Mouse (Mus musculus) R1 (cell line): Measurements from ENCODE around the gene Ncoa5.
A peak's percentile ranks its signal among the peaks of the same experiment; 100 is the strongest.

Experiments
- DNase-seq: peaks from one replicate; pipeline ENCODE4 v3.0.0-alpha.2; 2018; ENCODE audit warnings: low read depth, low spot score

The Ncoa5 gene

DNA sequence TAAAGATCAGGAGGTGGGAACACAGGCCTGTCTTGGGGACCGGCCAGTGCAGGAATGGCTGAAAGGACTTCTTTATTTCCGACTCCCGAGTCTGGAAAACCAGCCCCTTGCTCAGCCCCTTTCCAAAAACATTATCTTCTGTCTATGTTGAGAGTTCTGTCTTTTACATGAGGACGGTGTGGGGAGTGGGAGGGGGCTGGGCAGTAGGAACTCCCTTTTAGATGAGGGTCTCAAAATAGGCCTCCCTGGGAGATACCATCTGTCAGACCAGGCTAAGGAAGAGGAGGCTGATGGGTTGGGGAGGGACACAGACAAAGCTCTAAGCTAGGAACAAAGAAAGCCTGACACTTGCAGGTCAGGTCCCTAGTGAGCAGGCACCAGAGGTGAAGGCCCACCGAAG lies 14.4 kb upstream of the Ncoa5 start:
- DNase-seq: no peak

DNA sequence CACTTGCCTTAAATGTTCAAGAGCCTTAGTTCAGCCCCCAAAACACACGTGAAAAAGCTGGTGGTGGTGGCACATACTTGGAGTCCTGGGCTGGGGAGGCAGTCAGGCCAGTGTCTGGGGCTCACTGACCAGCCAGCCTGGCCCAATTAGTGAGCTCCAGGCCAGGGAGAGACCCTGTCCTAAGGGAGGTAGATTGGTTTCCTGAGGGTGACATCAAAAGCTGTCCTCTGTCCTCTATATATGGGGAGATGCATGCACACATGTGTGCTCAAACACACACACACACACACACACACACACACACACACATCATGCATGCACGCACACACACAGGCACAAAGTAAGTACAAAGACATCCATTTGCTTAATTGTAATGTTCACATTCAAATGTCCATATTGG lies 9.1 kb upstream of the Ncoa5 start:
- DNase-seq: no peak

DNA sequence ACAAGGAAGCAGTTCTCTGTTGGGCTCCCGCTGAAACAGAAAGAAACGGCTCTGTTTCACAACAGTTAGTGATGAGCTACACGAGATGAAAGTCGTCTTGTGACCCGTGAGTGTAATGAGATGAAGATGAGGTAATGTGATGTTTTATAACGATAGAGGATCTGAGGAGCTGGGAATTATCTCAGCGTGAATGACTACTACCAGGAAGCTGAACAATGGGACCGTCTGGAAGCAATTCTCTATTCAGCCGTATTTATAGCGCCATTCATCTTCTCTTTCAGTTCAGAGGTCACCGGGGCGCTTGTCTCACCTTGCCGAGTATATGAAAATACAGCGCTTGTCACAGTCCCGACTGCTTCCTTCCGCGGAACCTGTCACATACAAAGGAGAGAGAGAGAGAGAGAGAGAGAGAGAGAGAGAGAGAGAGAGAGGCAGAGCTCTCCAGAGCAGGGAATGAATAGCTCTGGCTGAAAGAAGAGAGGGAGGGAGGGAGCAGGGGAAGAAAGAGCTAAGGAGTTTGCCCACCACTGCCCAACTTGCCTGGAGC lies 8.5 kb upstream of the Ncoa5 start:
- peak; percentile 50 for DNase-seq

DNA sequence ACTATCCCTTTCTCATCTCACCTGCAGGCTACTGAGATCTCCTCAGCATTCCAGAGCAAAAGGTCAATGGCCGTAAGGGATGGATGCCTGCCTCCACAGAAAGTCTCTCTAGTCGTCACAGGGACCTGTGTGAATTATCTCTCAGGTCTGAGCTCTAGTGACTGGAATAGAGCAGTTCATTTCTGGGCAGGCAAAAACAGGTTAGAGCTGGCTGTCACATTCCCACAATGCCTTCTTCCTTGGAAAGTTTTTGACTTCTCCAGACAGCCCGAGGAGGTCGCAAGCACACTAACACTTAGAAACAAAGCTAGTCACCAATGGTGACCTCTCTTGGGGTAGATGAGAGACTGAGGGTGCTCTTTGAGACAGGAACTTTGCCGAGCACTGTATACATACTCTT lies 7.5 kb upstream of the Ncoa5 start:
- DNase-seq: no peak

DNA sequence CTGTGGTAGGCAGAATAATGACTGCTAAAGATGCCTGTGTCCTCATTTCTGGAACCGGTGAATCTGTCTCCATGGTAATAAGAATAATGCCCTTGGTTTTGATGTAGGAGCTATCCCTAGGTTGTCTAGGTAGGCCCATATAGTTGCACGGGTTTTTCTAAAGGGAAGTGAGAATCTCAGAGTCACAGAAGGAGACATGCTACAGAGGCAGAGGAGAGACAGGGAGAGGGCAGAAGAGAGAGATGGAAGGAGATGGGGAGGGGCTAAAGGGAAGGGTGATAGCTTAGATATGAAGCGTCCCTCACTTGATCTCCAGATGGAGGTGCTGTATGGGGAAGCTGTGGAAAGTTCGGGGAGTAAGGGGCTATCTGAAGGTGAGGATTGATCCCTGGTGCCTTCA lies 2.7 kb upstream of the Ncoa5 start:
- no peak for DNase-seq

DNA sequence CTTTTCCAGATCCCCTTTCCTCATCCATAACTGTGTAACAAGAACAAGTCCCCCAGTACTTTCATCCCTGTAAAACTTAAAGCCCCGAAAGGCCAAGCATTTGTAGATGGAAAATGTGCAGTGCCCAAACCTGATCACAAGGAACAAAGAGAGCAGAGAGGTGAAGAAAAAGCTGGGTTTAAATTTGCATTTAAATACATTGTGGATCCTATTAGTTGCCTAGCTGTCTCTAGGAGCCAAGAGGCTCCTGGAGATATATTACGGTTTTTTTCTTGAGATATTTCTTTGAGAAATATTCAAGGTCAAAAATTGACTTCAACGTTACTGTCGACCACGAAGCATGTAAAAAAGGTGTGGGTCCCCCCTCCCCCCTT lies 378 bp upstream of the Ncoa5 start:
- DNase-seq: no peak

DNA sequence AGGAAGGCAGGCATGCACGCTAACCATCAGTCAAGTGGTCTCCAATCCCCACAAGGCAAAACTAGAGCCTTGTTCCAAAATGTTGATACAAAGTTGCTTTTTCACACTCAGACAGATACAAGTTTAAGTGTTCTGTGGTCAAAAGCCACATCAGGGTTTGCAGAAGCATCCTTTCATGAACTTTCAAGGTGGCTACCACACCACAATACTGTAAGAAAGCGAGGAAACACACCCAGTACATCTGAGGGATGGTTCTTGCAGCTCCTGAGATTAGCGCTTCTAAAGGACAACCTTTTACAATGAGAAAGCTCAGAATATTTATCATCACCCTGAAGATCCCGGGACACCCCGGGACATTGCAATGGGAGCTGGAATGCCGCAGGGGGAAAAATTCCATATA lies 1.4 kb downstream of the Ncoa5 start:
- no peak for DNase-seq

DNA sequence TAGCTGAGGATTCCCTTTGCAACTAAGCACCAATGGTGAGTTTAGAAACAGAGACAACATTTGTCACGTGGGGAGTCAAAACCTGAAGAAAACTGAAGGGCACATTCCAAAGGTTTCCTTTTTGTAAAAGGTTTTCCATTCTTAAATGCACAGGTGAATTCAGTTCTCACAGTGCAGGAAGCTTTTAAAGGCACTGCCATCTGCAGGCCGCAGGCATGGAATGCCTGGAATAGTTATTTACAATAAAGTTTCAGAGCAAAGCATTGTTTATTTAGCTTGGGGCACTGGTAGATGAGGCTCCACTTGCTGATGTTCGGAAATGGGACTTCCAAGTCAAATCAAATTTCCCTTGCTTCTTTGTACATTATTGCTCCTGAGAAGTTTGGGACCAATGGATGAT lies 2.1 kb downstream of the Ncoa5 start:
- no peak for DNase-seq

DNA sequence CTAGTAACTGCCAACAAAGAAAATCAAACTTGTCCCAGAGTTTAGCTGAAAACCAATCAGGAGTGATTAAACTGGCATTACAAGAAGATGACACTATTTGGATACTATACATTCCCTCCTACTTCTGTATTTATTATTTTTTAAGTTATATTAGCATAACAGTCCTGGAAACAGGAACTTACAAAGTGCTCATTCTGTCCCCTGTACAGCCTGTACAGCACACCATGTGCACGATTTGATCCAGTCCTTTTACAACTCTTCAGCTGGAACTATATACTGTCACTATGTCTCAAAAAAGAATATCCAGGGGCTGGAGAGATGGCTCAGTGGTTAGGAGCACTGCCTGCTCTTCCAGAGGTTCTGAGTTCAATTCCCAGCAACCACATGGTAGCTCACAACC lies 7.5 kb downstream of the Ncoa5 start:
- no peak for DNase-seq

DNA sequence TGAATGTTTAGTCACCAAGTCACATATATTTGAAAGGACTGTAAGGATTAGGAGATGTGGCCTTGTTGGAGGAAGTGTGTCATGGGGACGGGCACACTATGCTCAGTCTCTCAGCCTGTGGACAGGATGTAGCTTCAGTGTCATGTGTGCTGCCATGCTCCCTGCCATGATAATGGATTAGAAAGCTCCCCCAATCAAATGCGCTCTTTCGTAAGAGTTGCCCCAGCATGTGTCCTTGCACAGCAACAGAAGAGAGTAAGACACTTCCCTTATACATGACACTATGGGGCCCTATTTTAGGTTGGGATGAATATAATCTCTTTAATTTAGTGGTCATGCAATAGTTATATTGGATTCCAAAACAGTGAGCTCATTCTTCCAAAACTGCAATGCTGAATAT lies 14.2 kb downstream of the Ncoa5 start:
- no peak for DNase-seq

DNA sequence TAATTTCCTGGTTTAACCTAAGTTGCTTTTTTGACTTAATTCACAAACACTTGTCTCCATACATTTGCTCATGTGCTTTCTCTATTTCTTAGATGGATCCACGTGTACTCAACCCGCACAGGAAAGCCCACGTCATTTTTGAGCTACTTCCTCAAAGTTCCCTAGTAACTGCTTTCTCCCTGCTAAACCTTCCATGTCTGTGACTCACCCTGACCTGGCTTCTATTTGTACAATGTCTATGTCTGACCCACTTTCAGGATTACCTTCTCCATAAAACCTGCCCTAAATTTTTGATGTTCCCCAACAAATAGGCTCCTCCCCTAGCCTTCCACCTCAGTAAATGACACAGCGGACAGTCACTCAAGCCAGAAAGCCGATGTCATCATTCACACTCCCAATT lies 19.7 kb downstream of the Ncoa5 start:
- DNase-seq: no peak

DNA sequence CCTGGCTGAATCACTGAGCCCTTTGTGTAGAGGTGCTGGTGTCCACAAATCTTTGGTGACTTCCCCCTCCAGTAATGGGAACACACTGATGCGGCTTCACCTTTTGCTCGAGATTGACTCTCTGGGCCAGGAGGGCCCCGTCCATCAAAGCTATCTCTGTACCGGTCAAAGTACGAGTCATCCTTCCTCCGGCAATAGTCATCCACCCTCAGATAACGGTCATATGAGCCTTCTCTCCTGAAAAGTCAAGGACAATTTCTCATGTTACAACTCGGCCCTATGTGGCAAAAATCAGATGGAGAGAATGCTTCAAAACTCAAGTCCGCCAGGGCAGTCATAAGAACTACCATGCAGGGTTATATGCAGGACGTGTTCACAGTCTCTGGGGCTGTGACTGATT lies 24.3 kb downstream of the Ncoa5 start:
- no peak for DNase-seq

DNA sequence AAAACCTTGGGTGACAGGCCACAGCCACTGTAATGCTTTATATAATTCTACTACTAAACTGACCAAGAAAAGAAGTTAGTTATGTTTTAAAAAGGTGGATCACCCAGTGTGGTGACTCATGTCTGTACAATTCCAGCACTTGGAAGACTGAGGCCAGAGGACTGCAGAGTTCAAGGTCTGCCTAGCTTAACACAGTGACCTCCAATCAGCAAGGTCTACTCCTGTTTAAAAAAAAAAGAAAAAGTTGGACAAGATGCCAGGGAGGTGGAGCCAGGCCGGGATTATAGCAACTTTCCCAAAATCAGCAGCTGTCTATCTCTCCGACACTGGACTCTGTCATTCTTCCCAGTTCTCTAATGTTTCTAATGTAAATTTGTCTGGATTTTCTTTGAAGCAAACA lies 25.1 kb downstream of the Ncoa5 start:
- DNase-seq: no peak

DNA sequence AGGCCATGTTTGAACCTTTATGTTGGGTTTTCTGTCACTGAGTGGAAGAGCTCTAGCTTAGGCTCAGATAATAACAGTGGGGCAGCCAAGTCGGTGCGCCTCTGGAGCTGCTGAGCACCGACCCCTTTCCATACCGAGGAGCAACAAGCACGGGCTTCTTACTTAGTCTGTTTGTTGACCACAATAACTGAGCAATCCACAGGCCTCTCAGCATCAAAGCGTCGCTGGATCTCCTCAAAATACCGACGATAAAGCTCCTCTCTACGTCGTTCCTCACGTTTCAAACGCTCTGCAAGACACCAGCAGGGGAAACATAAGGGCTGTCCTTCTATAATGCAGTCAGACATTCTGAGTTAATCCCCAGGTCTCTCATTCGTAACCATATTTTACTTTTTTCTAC lies 25.5 kb downstream of the Ncoa5 start:
- no peak for DNase-seq

DNA sequence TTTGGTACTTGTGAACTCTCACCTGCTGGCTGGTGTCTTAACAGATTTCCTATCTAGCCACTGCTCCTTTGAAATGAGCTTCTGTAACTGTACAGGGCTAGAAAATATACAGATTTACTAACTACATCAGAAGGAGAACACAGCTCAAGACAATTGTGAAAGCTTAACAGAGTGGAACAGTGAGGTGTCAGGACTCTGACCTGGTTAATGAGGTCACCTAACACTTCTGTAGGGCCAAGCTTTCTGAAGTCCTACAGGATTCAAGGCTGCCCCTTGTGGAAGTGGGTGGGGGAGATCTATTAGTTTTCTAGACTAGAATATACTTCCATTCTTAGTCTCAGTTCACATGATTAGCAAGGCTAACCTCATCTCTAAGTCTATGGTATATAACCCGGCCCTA lies 26.7 kb downstream of the Ncoa5 start:
- no peak for DNase-seq

DNA sequence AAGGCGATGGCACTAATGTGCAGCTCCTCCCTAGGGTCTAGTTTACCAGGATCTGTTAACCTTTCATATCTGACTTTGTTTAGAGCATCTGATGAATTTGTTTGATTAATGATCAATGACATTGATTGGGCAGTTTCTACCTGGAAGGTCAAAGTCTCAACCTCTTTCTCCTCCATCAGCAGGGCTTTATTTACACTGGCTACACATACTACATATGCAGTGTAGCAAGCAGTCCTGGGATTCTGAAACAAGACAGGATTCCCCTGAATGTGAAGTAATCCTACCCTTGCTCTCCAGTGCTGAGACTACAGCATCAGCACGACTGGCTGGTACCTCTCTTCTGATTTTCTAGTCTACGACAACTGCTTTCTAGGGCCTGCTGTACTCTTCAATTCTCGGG lies 27.9 kb downstream of the Ncoa5 start:
- DNase-seq: no peak

DNA sequence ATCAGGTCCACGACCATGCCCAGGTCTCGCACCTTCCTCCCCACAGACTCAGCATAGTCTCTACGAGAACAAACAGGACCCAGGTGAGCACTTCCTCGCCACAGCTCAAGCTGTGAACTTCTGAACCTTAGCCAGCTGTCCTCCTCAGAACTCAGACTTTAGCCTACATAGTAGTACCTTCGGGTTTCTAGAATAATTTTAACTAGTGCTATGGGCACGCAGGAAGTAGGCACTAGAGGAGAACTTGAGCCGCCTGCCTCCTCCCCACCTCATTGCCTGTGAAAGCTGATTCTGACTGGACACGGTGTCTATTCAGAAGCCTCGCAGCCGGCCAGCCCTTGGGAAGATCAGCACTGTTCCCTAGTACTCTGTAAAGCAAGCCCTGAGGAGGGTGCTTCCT lies 30.4 kb downstream of the Ncoa5 start:
- DNase-seq: no peak

DNA sequence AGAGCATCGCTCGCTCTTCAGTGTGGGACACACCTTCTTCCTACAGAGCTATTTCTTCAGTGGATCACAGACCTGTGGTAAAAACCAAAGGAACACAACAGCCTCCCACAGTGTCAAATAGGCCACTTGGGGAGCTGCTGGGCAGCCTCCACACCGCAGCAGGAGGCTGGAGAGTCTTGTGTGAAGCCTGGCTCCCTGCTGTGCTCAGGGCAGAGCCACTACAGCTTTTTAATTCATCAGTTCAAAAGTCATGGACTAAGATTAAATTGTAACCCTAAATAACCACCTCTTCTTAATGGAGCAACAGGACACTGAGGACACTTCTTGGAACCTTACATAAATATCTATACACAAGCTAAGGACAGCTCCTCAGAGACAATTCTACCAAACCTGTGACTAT lies 31.6 kb downstream of the Ncoa5 start:
- no peak for DNase-seq

DNA sequence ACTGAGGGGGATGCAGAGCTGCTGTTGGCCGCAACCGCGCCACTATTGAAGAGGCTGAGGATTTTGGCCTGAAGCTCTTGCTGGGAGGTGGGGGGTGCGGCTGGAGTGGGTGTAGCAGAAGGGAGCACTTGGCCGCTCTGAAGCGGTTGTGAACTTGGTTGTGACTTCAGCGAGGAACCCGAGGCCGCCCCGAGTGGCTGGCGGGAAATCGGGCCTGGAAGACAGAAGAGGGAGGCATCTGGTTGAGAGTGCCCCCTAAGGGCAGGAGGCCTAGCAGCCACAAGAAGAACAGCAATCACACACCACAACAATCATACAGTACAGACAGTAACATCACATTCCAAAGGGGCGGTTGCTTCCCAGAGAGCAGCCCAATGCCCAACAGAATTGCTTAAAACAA lies 32.7 kb downstream of the Ncoa5 start:
- DNase-seq: peak; percentile 46

DNA sequence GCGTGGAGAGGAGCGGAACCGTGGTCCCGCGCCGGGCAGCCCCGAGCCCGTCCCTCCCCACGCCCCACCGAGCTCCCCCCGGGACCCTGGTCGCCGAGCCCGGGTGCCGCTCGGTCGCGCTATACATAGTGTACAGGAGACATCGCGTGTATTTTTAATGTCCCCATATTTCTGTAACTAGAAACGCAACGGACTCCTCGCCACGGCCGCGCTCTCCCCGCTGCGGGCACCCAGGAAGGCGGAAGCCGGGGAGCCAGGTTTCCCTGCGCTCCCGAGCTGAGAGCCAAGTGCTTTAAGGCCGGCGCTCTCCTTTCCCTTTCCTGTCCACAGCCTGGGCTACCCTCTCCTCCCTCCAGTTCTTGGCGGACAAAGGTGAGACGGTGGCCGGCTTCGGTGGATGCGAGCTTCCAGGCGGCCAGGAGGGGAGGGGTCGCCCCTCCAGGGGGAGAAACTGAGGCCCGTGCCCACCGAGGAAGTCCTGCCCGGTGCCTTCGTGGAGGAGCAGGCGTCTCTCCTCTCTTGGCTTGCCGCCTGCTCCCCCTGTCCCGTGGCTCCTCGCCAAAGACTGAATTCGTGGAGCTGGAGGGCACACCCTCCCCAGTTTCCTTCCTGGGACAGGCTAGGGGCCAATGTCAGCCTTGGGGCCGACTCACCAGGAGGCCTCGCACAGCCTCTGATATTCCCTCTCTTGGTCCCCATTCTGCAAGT lies 36.8 kb downstream of the Ncoa5 start:
- no peak for DNase-seq

DNA sequence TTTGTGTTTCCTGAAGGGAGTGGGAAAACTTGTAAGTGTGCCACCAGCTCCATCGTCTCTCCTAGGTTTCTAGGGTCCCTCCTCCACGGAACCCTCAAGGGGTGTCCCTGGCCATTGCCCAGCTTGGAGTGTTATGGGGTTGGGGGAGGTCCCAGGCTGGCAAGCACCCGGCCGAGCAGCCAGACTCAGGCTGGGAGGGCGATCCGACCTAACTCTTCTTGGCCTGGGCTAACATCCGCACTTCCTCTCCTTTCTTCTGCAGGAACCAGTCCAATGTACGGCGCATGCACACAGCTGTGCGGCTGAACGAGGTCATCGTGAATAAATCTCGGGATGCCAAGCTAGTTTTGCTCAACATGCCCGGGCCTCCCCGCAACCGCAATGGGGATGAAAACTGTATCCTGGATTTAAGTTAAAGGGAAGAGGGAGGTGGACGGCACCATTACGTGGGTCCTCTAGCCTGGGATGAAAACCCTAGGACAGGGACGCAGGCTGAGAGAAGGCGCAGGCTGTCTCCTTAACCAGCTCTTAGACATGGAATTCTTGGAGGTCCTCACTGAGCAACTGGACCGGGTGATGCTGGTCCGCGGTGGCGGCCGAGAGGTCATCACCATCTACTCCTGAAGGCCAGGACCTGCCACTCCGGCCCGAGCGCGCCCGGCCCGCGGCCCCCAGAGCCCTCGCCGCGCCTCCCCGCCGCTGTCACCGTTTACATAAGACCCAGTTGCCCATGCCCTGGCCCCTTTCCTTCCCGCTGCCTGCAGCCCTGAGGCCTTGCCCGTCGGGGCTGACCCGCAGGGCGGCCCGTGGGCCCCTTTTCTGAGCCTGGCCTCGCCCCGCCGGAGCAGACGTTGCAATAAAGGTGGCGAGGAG lies 37.6 kb downstream of the Ncoa5 start:
- no peak for DNase-seq

DNA sequence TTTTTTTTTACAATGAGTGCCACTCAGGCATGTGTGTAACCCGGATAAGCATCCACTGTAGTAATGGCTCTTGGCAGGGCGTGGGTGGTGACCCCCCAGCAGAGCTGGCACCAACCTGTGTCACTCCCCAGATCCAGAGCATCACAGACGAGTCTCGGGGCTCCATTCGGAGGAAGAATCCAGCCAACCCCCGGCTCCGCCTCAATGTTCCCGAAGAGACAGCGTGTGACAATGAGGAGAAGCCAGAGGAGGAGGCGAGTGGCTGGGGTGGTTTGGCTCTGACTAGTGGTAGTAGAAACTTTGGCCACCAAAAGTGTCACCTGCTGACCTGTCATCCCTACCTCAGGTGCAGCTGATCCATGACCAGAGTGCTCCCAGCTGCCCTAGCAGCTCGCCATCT lies 38.7 kb downstream of the Ncoa5 start:
- no peak for DNase-seq
